Mouse (Mus musculus): Measurements from ENCODE around the gene Egf.

GRCm38 (mm10) chr3:129698882-129699281 lies 56.2 kb downstream of the Egf start:
- TF ChIP-seq CTCF (IDR thresholded peaks at IDR 0.05; ENCODE audit: low read depth, low read length) (no peak), POLR2A (IDR thresholded peaks at IDR 0.05; ENCODE audit: insufficient read depth, low read length) (no peak), EP300 (IDR thresholded peaks at IDR 0.05; ENCODE audit: insufficient read depth, low read depth, low read length) (no peak)
